Mouse (Mus musculus): ENCODE results near the gene Limk1.

DNA sequence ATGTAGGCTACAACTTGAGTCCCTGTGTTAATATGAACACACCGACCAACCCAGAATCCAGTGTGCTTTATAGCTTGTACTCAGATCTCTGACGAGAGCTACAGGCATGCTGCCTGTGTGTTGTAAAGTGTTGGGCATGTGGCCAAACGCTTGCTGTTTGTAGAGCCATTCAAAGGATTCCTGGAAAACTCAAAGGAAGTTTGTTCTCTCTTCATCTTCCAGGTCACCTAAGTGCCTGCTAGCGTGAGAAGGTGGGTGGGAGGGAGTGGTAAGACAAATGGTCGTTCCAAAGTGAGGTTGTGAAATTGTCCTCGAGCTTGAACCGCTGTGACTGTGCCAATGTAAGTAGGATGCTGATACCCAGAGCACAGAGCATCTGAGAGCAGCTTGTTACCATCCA is 36.4 kb downstream of the Limk1 start:
- no peak for TF ChIP-seq CTCF (IDR thresholded peaks at IDR 0.05; ENCODE audit: borderline replicate concordance, extremely low read depth, insufficient read depth, insufficient read length)
- TF ChIP-seq POLR2A (IDR thresholded peaks at IDR 0.05; ENCODE audit: borderline replicate concordance, extremely low read depth, insufficient read depth, insufficient read length, poor library complexity, severe bottlenecking): no peak

Data from brain, embryonic 14.5 days (tissue).